Mouse (Mus musculus): Measurements from ENCODE around the gene Bdh1.

DNA sequence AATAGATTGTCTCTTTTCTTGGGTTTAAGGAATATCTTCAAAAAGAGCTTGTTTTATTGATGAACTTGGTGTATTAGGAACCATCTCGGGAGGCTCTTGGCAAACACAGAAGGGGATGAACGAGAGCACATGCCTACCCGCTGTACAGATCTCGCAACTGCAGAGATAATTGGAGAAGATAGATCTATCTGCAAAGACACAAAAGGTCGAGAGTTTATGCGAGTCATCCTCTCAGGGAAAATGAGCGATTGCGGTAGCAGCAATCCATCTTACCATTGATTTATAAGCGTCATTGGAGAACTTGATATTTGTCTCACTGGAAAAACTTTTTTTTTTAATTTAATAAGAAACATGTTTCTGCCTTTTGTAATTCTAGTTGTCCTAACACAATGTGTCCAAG is 73.7 kb downstream of the Bdh1 start:
- TF ChIP-seq CTCF (IDR thresholded peaks at IDR 0.05; ENCODE audit: low read depth) (no peak), EP300 (IDR thresholded peaks at IDR 0.05; ENCODE audit: low read depth) (no peak)
